Mouse (Mus musculus) telencephalon, adult 2 months (tissue): ENCODE measurements around the gene Prss12.
A peak's percentile ranks its signal among the peaks of the same experiment; 100 is the strongest.

Source experiments
- DNase-seq: peaks from one replicate; pipeline ENCODE4 v3.0.0-alpha.2; 2011; ENCODE audit warnings: low read depth, low spot score

Gene Prss12

DNA sequence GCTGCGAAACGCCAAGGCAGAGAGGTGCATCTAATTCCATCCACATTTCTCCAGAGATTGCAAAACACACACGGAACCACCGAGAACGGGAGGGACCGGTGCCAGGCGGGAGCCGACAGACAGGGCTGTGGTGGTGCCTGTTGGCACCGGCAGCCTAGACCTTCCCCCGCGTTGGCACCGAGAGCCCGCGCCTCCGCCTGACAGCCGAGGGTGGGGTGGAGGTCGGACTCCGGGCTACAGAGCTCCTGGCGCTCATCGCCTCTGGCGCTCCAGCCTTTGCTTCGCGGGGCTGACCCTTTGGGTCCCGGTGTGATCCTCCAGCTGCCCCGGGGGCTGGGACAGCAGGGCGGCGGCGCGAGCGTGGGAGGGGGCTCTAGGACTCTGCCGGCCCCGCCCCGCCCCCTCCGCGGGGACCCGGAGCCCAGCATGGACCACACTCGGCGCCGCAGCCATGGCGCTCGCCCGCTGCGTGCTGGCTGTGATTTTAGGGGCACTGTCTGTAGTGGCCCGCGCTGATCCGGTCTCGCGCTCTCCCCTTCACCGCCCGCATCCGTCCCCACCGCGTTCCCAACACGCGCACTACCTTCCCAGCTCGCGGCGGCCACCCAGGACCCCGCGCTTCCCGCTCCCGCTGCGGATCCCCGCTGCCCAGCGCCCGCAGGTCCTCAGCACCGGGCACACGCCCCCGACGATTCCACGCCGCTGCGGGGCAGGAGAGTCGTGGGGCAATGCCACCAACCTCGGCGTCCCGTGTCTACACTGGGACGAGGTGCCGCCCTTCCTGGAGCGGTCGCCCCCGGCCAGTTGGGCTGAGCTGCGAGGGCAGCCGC is at the start of gene Prss12:
TSS of gene Prss12 (plus strand) at position 206 of the 830 bp plus-strand sequence.
- DNase-seq = no peak

DNA sequence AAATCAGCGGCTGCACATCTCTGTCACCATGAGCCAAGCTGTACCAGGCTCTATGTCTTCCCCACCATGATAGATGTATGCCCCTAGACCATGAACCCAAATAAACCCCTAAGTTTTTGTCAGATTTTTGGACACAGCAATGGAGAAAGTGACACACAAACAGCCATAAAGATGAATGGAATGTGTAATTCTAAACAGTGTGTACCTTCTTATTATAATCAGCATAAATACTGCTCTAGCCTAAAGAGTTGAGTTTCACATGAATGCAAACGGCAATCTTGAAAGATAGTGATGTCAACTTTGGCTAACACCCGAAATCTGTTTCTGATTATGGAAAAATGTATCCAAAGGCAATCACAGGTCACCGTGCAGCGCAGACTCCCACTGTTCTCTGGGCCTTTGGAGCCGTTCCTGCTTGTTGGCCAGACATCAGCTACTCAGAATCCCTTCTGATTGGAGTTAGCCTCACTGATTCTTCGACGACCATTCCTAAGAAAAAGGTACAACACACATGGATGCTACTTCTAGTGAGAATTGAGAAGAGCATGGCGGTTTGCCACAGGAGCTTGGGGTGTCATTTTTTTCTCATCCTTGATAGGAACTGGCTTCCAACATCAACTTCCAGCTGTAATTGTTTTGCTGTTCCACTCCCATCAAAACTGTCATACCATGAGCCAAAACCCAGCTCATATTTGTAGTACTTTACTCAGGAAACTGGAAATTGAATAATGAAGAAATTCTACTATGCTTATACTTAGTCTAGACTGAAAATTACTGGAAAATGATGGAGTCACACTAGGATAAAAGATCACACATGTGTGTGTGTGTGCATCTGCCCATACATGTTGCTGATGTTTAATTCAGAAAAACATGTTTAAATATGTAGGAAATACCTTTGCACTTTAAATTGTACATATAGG is 48.9 kb upstream of the Prss12 start:
- DNase-seq = no peak

DNA sequence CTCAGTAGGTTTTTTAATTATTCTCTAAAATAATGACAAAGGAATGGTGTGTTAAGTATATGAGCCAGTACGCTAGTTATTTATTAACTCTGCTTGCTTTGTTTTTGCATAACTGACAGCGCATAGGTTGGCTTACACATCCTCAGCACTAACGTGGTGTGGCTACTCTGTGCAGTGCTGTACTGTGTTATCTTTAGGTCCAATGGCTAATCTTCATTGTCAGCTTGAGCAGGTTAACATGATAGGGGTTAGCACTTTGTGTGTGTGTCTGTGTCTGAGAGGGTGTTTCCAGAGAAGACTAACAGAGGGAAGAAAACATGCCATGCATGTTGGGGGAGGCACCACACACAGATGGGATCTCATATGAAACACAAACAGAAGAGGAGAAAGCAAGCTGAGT is 41.8 kb upstream of the Prss12 start:
- no peak for DNase-seq

DNA sequence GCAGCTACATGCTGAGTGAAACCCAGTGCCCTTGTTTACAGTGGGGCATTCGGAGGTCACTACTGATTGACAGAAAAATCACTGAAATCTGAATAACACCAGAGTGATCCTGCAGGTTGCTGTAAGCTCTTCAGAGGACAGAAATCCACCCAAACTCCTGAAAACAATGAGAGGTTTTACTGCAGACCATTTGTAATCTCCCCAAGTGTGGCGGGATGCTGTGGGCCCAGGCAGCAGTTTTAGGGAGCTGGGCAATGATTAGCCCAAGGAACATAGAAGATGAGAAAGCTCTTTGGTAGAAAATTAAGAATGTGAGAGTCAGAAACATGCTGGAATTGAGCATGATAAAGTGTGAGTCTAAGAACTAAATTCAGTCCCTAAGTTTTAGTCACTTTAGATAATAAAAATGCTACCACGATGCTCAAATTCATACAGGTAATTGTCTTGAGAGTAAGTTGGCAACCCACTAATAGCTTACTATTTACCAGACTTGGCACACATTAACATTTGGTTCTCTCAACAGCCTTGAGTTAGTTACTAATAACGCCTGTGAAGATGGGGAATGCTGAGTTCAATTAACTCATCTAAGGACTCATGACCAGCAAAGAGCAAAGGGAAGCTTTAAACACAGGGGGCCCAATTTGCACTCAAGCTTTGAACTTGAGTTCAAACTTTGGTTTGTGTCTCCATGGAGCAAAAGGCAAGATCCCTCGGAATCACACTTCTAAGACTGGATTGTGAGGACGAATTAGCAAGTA is 34.7 kb upstream of the Prss12 start:
- no peak for DNase-seq

DNA sequence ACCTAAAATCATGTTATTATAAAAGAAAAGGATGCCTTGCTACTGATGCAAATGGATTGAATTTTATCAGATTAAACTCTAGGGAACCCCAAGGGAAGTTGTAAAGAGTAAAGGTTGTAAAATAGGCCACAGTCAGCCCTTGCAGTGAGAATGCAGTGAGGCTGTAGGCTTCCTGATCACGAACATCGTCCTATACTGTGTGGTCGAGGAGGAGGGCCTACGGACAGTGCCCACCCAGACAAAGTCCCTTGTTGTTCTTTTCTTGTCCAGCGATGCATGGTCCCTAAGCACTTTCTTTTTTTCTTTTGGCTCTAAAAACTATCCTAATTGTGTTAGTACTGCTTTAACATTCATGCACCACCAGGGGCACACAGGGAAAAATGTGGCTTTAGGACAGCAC is 33.5 kb upstream of the Prss12 start:
- DNase-seq = no peak

DNA sequence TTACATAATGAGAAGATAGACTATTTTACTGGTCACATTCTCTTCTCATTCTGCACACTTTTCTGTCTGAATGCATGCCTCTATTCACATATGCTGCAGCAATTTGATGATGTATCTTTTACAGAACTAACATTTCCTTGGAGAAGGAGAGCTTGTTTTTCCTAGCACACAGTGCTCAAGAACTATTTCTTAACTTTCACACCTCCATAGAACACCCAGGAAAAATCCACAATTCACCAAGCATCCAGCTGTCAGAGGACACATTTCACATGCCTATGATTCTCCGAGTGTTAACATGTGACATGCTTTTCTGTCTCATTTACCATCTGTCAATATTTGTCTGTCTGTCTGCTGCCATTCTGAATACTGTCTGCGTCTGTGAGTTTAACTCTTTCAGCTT is 21.1 kb upstream of the Prss12 start:
- peak; percentile 60 for DNase-seq

DNA sequence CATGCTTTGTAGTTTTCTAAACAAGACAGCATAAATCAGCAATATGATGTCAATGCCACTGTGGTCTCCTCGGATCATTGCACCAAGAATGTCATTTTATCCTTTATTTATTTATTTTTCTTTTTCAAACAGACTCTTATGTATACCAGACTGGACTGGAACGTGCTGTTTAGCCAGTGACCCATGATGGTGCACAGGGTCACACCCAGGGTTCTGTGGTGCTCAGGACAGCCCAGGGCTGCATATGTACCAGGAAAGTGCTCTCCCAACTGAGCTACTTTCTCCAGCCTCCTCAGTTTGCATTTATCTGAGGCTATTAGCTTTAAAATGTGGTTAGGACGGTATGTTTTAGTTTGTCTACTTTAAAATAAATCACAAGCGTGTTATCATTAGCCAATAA is 18.7 kb upstream of the Prss12 start:
- DNase-seq = no peak

DNA sequence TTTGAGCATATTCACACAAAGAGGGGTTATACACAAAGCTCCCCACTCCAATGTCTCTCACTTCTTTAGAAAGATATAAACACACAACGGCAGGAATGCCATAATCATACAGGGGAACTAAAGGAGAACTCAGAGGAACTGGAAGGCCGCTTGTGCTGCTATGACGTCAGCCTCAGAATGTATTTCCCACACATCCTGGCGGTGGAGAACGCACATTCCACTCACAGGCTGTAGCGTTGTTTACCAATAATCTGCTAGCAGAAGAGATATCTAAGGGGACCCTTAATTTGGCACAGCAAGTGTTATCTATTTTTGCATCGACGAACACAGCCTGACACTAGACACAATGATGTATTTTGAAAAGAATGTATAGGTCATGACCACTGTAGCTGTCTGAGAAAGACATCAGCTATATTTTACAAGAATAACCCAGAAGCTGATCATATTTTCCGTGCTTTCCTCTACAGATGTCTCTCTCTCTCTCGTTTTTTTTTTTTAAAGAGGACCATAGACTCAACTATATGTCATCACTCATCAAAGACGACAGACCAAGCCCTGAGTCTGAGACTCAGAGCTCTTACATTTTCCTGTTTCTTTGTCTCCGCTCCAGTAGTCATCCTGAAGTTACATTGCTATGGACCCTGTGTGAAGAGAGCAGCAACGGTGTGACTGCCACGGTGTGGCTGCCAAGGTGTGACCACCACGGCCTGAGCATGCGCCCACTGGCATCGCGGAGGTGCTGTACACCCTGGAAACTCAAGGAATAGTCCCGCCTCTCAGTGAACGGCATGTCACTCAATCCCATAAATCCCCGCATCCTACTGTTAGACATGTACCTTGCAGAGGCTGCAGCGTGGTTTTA is 16.9 kb upstream of the Prss12 start:
- DNase-seq = no peak

DNA sequence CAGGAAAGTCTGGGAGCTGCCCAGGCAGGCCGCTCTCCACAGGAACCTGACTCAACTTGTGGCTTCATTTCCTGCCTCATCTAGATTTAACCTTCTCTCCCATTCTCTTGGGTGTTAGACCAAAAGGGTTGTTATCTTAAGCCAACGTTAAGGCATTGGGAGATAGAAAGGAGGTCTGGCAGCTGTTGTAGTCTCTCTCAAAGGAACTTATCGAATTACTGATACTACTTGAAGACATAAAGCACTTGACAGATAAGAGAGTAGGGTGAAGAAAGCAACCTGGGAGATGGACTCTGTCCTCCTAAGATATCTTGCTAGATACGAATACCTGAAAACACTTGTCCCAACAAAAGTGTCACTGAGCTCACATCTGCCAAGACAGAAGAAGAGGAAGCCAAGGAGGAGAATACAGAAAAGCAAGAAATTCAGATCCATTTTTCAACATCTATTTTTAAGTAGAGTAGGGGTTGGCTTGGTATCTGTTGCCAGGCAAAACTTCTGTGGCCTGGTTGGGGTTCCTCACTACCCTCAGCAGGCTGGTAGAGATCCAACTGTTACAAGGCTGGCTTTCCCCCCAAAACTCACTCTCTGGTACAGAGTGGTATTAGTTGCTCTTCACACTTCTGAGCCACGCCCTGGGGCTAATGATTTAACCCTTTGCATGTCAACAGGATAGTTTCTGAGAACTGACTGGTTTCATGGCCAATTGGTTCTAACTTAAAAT is 14.6 kb upstream of the Prss12 start:
- DNase-seq = no peak

DNA sequence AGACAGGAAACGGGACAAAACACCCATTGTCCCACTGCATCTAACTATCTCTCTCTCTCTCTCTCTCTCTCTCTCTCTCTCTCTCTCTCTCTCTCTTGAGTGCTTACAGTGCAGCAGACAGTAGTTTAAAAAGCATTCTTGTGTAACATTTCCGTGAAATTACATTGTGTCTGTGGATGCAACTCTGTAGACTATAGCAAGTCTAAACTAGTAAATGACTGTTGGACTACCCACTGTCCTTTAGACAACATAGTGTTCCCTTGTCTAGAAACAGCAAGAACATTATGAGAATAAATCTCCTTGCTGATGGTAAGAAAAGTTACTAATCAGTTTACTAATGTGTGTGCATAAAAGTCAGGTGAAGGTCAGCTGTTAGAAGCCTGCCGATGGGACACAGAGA is 13.4 kb upstream of the Prss12 start:
- DNase-seq = no peak

DNA sequence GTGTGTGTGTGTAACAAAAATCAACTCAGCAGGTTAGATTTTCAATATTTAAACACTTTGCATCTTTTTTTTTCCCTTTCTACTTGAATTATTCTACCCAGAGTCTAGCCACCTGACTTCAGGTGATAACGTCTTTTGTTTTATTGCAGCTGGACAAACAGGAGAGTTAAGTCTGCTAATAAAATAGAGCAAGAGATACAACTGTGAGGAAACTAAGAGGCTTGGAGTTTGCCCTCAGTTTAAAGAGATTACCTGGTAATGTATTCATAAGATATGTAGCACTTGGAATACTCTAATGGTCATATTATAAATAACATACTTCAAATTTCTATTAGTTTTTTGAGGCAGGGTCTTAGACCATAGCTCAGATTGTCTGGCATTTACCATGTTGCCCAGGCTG is 9.1 kb upstream of the Prss12 start:
- no peak for DNase-seq

DNA sequence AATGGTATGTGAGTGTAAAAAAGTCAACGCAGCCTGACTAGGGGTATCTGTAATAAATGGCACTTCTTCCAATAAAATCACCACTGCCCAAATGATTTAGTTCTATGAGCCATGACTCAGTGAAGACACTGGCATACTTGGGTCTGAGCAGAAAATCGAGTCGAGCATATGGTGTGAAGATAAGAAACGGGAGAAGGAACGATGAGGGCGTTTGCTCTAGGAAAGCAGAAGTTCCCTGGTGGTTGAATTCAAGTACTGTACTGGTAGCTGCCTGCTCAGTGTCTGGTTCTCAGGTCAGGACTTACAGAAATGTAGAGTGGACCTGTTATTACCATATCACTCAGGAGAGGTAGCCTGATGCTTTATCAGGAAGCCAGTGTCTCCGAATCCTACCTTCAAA is 6.2 kb upstream of the Prss12 start:
- no peak for DNase-seq

DNA sequence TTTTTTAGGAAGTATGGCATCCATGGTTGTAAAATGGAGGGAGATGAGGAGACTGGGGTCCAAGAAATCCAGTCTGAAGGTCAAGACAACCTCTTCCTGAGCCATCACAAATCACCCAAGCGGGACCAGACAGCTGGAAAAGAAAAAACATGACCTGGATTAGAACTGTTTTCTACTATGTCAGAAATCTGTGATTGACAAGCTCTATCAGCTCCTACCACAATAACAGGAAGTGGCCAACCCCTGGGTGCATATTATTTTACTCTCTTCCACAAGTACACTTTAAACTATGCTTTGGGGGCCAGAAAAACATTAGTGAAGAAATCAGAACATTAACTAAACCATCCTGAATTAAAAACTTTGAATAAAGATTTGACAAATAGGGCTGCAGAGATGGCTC is 2.2 kb upstream of the Prss12 start:
- no peak for DNase-seq

DNA sequence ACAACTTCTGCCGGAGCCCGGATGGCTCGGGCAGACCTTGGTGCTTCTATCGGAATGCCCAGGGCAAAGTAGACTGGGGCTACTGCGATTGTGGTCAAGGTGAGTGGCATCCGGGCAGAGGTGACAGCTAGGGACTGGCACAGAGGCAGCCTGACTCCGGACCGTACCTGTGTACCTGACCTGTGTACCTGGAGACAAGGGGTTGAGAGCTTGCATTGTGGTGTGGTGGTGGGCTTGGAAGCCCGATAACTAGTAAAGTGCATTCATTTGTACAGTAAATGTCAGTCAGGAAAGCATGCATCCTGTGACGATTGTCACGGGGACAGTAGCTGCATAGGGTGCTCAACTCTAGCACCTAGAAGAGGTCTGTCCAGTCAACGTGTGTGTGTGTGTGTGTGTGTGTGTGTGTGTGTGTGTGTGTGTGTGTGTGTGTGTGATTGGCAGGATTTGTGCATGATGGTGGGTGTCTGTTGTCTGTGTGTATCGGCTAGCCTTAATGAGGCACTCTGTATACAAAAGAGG is 886 bp downstream of the Prss12 start:
- DNase-seq = no peak

DNA sequence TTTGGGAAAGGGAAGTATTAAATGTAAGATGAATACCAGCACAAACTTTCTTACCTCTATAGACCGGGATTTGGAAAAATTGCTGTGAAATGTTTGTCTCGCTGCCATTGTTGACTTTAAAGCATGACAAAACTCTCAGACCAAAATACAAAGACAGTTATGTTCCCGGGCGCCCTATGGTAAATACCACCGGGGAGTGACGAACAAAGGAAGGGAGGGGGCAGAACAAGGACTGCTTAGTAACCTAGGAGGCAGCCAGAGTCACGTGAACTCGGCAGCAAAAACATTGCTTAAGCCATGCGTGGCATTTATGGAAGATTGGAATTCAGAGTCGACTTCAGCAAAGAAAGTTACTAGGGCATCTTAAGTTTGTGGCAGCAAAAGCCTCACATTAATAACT is 1.4 kb downstream of the Prss12 start:
- DNase-seq = no peak

DNA sequence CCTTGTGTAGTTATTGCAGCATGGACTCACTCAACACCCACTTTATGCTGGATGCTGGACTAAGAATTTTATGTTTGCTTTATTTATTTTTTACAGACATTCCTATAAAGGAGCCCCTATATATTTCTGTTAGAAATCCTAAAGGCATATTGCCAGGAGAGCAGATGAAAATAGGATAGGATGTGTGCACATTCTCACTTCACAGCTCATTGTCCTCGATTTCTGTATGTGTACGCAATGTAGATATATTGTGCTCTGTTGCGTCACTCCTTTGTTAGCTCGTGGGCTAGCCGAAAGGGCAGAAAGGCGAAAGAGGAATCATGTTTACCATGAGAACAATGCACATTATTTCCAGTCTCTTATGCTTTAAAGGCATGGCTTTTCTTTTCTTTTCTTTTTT is 3.4 kb downstream of the Prss12 start:
- no peak for DNase-seq

DNA sequence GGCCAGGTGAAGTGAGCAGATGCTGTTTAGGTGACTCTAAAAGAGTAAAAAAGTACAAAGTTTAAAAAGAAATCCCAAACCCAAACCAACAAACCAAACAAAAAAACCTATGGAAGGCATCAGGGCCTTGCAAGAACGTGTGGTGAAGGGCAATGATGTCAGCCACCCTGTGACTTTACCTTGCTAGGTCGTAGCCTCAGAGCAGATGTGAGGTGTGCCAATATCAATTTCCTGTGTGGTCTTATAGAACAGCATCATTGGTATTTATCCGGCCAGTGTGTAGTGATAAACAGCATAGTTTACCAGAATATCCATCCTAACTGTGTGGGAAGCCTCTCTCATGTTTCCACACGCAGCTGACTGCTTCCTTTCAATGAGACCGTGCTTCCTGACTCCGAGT is 6.2 kb downstream of the Prss12 start:
- DNase-seq = no peak

DNA sequence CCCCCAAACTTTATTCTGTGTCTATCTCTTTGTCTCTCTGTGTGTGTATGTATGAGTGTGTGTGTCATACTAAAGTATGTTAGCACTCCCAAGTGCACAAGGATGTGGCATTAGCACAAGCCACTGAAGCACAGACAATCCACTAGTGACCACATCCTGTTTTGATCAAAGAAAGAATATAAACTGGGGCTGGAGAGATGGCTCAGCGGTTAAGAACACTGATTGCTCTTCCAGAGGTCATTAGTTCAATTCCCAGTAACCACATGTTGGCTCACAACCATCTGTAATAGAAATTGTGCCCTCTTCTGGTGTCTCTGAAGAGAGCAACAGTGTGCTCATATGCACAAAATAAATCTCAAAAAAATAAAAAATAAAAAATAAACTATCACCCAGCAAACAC is 12.8 kb downstream of the Prss12 start:
- no peak for DNase-seq

DNA sequence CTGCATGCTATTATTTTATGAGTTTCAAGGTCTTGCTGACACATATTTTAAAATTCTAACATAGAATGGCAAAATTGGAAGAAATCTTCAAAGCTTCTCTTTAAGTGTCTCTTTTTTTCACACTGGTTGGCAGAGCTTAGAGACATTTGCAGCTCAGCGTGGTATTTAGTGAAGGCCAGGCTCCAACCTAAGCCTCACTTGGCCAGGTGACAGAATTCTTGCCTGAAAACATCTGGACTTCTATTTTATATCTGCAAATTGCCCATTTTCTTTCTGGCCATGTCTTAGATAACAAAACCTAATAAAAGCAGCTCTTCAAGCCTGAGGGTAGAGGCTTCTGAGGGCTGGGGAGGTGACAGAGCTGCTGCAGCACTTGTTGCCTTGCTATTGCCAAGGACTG is 13.7 kb downstream of the Prss12 start:
- no peak for DNase-seq

DNA sequence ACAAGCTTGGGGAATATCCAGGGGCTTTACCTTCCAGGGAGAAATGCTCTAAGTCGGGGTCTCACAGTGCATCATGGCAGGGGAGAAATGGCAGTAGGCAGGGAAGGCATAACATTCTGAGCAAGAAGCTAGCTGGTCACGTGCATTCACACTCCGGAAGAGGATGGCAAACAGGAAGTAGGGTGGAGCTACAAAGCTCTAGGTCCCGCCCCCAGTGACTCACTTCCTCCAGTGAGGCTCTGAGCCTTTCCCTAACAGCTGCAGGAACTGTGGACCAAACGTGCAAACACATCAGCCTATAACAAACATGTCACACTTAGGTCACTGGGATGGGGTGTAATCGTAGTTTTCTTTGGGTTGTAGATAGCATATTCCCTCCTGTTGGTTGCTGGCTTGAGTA is 15.6 kb downstream of the Prss12 start:
- DNase-seq = no peak
